Comparison of ENCODE assay signal across 25 mouse cellular contexts in genomic region chr13:93564902-93565301, GRCm38 (mm10).
"Had no signal": no experiment of that assay in that cellular context is flagged by ENCODE, and none has a peak within 500 bp of the region (broad histone marks: within the 10 kb centered on the region; RNA-seq: fewer than 3 reads in every experiment).

No protein-coding gene starts in this region.

- H3K36me3 ChIP-seq: heart, embryonic 13.5 days; heart, embryonic 15.5 days; hindbrain, embryonic 13.5 days; hindbrain, embryonic 15.5 days; intestine, embryonic 15.5 days; limb, embryonic 10.5 days; limb, embryonic 12.5 days; liver, embryonic 13.5 days had no signal

- H3K9ac ChIP-seq: forebrain, postnatal 0 days; heart, embryonic 13.5 days; heart, embryonic 15.5 days; hindbrain, embryonic 13.5 days; hindbrain, embryonic 15.5 days; intestine, embryonic 15.5 days; limb, embryonic 12.5 days; liver, embryonic 13.5 days had no signal

- H3K4me1 ChIP-seq: heart, embryonic 13.5 days; heart, embryonic 15.5 days; hindbrain, embryonic 13.5 days; hindbrain, embryonic 15.5 days; intestine, embryonic 15.5 days; limb, embryonic 12.5 days; liver, embryonic 13.5 days had no signal

- DNase-seq: forebrain, postnatal 0 days; gastrocnemius, postnatal 14 days; gastrocnemius, postnatal 36 days; heart, adult 18-20 months; heart, postnatal 14 days; heart, postnatal 36 days; kidney, adult 18-20 months; kidney, adult 8-10 months; kidney, postnatal 10 days; kidney, postnatal 25 days; kidney, postnatal 4 days; liver; liver, embryonic 13.5 days had no signal

- H3K4me2 ChIP-seq: heart, embryonic 13.5 days; heart, embryonic 15.5 days; hindbrain, embryonic 13.5 days; hindbrain, embryonic 15.5 days; intestine, embryonic 15.5 days; limb, embryonic 12.5 days; liver, embryonic 11.5 days; liver, embryonic 13.5 days had no signal

- H3K4me3 ChIP-seq: heart, embryonic 13.5 days; heart, embryonic 15.5 days; hindbrain, embryonic 13.5 days; hindbrain, embryonic 15.5 days; intestine, embryonic 15.5 days; layer of hippocampus, adult 2 months; left cerebral cortex, adult 2 months; limb, embryonic 10.5 days; limb, embryonic 12.5 days; liver, embryonic 13.5 days had no signal

- H3K27me3 ChIP-seq: heart, embryonic 13.5 days; heart, embryonic 15.5 days; hindbrain, embryonic 13.5 days; hindbrain, embryonic 15.5 days; intestine, embryonic 15.5 days; limb, embryonic 12.5 days; liver, embryonic 13.5 days had no signal

- H3K27ac ChIP-seq: heart, embryonic 13.5 days; heart, embryonic 15.5 days; hindbrain, embryonic 13.5 days; hindbrain, embryonic 15.5 days; hindbrain, postnatal 0 days; intestine, embryonic 15.5 days; layer of hippocampus, adult 2 months; left cerebral cortex, adult 2 months; limb, embryonic 10.5 days; limb, embryonic 12.5 days; liver, embryonic 13.5 days had no signal

- ATAC-seq: hindbrain, postnatal 0 days; intestine, embryonic 15.5 days; intestine, postnatal 0 days had no signal

- H3K9me3 ChIP-seq: heart, embryonic 13.5 days; heart, embryonic 15.5 days; hindbrain, embryonic 13.5 days; hindbrain, embryonic 15.5 days; intestine, embryonic 15.5 days; limb, embryonic 10.5 days; limb, embryonic 12.5 days; liver, embryonic 13.5 days had no signal
